Mouse (Mus musculus) G1E (cell line): Measurements from ENCODE around the gene Cish. TPM values are rescaled to one million over a fixed set of nuclear protein-coding genes. Genes with fewer than 3 reads are reported as not detected.

Source experiments
- ATAC-seq: 2 replicates; pipeline ENCODE4 v1.8.0; 2016; ENCODE audit warnings: mild to moderate bottlenecking; ENCODE audit not compliant: insufficient number of reproducible peaks, poor library complexity, low FRiP score, severe bottlenecking; ENCODE audit errors: extremely low read depth
- DNase-seq: peaks from one replicate; pipeline ENCODE4 v3.0.0; 2012; ENCODE audit warnings: low spot score
- H3K27me3 ChIP-seq: 2 replicates; pipeline ENCODE4 v1.6.1; 2012; ENCODE audit warnings: mild to moderate bottlenecking, low read length, inconsistent platforms; ENCODE audit not compliant: insufficient read depth
- H3K36me3 ChIP-seq: replicated peaks from 2 replicates; pipeline ENCODE3; 2012; ENCODE audit warnings: mild to moderate bottlenecking, inconsistent platforms
- H3K4me1 ChIP-seq: 2 replicates; pipeline ENCODE4 v1.6.1; 2012; ENCODE audit warnings: low read depth, low read length, inconsistent platforms, mixed read lengths; ENCODE audit not compliant: insufficient read depth
- H3K4me3 ChIP-seq: 2 replicates; pipeline ENCODE4 v1.5.1; 2012; ENCODE audit warnings: low read depth, mild to moderate bottlenecking, inconsistent platforms, low read length, moderate library complexity, mixed read lengths
- H3K9me3 ChIP-seq: replicated peaks from 2 replicates; pipeline ENCODE4 v1.6.1; 2012; ENCODE audit warnings: inconsistent platforms
- CTCF ChIP-seq: IDR thresholded peaks from 2 replicates; pipeline ENCODE4 v1.5.1; 2012; ENCODE audit warnings: low read depth, low read length, inconsistent platforms, mixed read lengths
- GATA1 ChIP-seq: IDR thresholded peaks from 2 replicates; pipeline ENCODE4 v1.6.1; 2012; ENCODE audit warnings: borderline replicate concordance, low read length, inconsistent platforms, mixed read lengths
- GATA2 ChIP-seq: IDR thresholded peaks from 2 replicates; pipeline ENCODE4 v1.6.1; 2012; ENCODE audit warnings: low read depth, low read length, inconsistent platforms, borderline replicate concordance
- POLR2AphosphoS5 ChIP-seq: IDR thresholded peaks from 2 replicates; pipeline ENCODE4 v1.6.1; 2012; ENCODE audit warnings: low read depth, low read length, inconsistent platforms; ENCODE audit not compliant: insufficient replicate concordance
- TAL1 ChIP-seq: conservative IDR thresholded peaks from 2 replicates; pipeline ENCODE4 v1.6.1; 2012; ENCODE audit warnings: low read depth, low read length, inconsistent platforms, mixed read lengths
- polyA plus RNA-seq: library from polyadenylated mRNA; stranded (reverse); fragments of >175 nt; gene quantifications from 2 replicates; pipeline ENCODE4 v1.2.3, GENCODE M21; 2012
- total RNA-seq, 2 experiments: library from RNA; stranded (forward) in 1 of 2; stranded (reverse) in 1 of 2; fragments of 200-1000 nt in 1 of 2; fragments of >200 nt in 1 of 2; fragmentation: Nextera tagmentation in 1 of 2; gene quantifications; 2 replicates each; pipeline ENCODE4 v1.2.3; 2014 to 2017

Gene Cish
- total and polyA plus RNA-seq, 3 experiments, result 24.7 to 151 (median 106) TPM

DNA sequence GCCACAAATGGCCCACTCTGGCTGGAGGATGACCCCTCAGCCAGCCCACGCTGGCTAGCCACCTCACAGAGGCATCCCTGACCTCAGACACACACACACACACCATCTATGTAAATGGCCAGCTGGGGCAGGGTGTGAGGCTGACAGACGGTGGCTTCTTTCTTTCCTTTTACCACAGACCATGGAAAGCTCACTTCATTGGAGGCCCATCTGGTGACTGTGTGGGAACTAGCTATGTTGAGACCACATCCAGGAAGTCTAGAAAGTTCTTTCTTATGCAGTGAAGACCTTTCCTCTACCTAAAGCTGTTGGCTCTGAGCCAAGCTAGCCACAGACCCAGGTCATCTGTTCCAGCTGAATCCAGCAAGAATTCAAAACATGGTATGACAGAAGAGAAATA, 37.9 kb downstream of the Cish start:
- ATAC-seq (no peak), DNase-seq (no peak)
- peaks cover 85% of the 10 kb centered on the region for H3K4me1 ChIP-seq
- H3K4me3 ChIP-seq, result no peak overlapping the region; the same call in 1 of the 2 replicates
- H3K36me3 ChIP-seq, result peaks cover 78% of the 10 kb centered on the region
- H3K9me3 ChIP-seq, result no peaks in the 10 kb centered on the region
- no peaks in the 10 kb centered on the region for H3K27me3 ChIP-seq
- TF ChIP-seq POLR2AphosphoS5 (no peak), CTCF (no peak)

DNA sequence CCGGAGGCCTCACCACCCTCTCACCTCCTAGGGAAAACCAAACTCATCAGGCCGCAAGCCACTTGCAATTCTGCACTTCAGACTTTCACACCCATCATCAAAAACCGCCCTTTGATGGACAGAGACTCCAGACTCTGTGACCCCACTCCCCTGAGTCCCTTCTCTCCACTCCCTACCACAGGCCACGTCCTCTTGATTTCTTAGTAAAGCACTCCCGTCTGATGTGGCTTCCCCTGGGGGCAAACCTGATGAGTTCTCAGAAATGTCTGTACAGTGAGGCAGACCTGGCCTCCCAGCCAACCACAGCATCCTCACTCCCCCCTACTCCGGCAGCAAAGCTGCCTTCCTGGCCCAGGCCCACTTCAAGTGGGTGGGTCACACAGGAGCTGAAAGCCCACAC, 38.5 kb downstream of the Cish start:
- no peak for ATAC-seq

DNA sequence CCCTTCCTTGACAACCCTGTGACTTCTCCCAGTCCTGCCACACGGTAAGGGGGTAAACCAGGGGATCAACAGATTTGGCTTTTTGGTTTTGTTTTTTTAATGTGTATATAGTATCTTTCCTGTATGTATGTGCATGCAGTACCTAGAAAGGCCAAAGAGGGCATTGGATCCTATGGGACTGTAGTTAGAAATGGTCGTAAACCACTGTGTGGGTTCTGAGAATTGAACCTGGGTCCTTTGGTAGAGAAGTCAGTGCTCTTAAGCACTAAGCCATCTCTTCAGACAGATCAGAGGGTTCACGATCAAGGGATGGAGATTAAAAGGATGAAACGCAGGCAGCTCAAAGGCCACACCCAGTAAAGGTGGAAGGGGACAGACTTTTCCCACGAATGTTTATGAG, 39.2 kb downstream of the Cish start:
- TF ChIP-seq CTCF (no peak), TAL1 (no peak), GATA2 (no peak), GATA1 (no peak), POLR2AphosphoS5 (no peak)
- peaks cover 87% of the 10 kb centered on the region for H3K4me1 ChIP-seq
- no peak overlapping the region; the same call in 1 of the 2 replicates for H3K4me3 ChIP-seq
- H3K36me3 ChIP-seq, result peaks cover 65% of the 10 kb centered on the region
- ATAC-seq (no peak), DNase-seq (no peak)
- H3K9me3 ChIP-seq, result no peaks in the 10 kb centered on the region
- no peaks in the 10 kb centered on the region for H3K27me3 ChIP-seq

More for the DNA sequence above, 38.5 kb downstream of the Cish start:
- no peak for DNase-seq
- H3K36me3 ChIP-seq, result peaks cover 72% of the 10 kb centered on the region
- no peak for TF ChIP-seq GATA2
- no peak for TF ChIP-seq CTCF
- no peak for TF ChIP-seq POLR2AphosphoS5
- no peak for TF ChIP-seq GATA1
- no peak for TF ChIP-seq TAL1
- peak overlapping the region; percentile 59; the same call in 1 of the 2 replicates for H3K4me3 ChIP-seq
- H3K27me3 ChIP-seq, result no peaks in the 10 kb centered on the region
- H3K4me1 ChIP-seq, result peaks cover 84% of the 10 kb centered on the region
- no peaks in the 10 kb centered on the region for H3K9me3 ChIP-seq

DNA sequence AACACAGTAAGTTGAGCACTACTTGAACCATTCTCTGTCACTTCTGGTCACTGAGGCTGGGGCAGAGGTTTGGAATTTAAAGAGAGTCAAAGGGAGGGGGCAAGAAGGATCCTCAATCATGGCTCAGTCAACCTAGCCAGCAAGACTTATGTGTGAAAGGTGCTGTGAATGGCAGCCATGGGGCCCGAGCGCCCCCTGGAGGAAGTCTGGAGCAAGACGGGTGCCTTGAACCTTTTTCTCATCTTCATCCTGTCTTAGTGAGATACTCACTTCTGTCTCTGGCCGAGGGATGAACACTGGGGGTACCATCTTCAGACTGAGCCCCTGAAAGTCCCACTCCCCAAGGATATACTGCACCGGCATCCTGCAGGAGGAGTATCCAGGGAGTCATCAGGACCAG, 40.1 kb downstream of the Cish start:
- peaks cover 88% of the 10 kb centered on the region for H3K4me1 ChIP-seq
- peak; percentile 94 for TF ChIP-seq CTCF
- TF ChIP-seq GATA1, result no peak
- H3K27me3 ChIP-seq, result no peaks in the 10 kb centered on the region
- peak; percentile 37 for DNase-seq
- no peaks in the 10 kb centered on the region for H3K9me3 ChIP-seq
- peaks cover 59% of the 10 kb centered on the region for H3K36me3 ChIP-seq
- ATAC-seq, result no peak; the same call in 1 of the 2 replicates
- no peak overlapping the region; the same call in 1 of the 2 replicates for H3K4me3 ChIP-seq

DNA sequence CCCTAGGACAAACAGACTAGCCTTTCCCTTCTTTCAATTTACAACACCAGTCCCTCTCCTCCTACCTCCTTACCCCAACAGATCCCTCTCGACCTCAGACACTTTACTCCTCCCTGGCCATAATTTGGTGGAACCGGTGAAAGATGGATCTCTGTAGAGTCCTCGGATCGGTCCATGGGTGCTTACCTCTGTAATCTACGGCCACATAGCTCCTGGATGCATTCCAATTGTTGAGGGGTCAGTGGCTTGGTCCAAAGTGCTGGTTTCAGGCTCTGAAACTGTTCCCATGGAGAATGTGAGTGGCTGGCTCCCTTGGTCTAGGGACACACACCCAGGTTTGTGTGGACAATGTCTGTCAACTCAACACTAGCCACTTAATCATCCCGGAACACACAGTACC, 40.6 kb downstream of the Cish start:
- H3K4me3 ChIP-seq, result no peak overlapping the region; the same call in 1 of the 2 replicates
- peaks cover 88% of the 10 kb centered on the region for H3K4me1 ChIP-seq
- no peak for DNase-seq
- no peak for ATAC-seq
- H3K36me3 ChIP-seq, result peaks cover 54% of the 10 kb centered on the region
- no peaks in the 10 kb centered on the region for H3K9me3 ChIP-seq
- H3K27me3 ChIP-seq, result no peaks in the 10 kb centered on the region
- TF ChIP-seq TAL1 (no peak), GATA2 (no peak), CTCF (no peak), GATA1 (no peak), POLR2AphosphoS5 (no peak)

DNA sequence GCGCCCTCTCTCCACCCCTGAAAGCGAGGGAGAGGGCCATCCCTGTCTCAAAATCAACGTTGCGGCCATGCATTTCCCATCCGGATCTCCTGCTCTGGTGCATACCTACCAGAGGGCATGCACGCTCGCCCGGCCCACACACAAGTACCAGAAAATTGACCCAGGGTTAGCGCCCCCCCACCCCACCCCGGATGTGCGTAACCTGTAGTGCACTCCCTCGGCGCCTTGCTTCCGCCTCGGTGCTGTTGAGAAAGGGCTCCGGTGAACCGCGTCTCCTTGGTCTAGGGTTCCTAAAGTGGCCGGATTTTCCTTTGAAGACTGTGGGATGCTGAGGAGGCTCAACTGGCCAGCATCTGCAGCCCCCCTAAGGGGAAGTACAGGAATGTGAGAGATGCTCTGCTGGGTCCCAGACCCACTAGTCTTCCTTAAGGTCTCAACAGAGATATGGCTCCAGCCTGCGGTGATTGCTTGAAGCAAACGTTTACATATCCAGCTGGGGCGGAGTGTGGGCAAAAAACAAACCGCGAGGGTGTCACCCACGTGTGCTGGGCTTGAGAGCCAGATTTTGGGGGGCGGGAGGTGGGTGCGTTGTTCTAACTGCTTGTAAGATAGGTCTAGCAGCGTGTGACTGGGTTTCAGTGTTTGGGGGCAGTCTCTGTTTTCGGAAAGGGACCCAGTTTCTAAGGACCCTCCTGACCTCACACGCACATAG, 42.5 kb downstream of the Cish start, which contains the start of gene Hemk1:
TSS of gene Hemk1 (minus strand) at position 179 of the 712 bp plus-strand sequence.
- Histone ChIP-seq H3K27me3 (peaks cover 11% of the 10 kb centered on the region), H3K9me3 (no peaks in the 10 kb centered on the region), H3K4me3 (peak within 1 kb of the TSS; percentile 76), H3K36me3 (peaks cover 35% of the 10 kb centered on the region), H3K4me1 (peaks cover 78% of the 10 kb centered on the region)
- ATAC-seq (peak; percentile 65), DNase-seq (peak; percentile 58)
- no peak for TF ChIP-seq GATA1
- no peak for TF ChIP-seq POLR2AphosphoS5
- no peak for TF ChIP-seq CTCF
- TF ChIP-seq TAL1, result no peak
- TF ChIP-seq GATA2, result no peak

DNA sequence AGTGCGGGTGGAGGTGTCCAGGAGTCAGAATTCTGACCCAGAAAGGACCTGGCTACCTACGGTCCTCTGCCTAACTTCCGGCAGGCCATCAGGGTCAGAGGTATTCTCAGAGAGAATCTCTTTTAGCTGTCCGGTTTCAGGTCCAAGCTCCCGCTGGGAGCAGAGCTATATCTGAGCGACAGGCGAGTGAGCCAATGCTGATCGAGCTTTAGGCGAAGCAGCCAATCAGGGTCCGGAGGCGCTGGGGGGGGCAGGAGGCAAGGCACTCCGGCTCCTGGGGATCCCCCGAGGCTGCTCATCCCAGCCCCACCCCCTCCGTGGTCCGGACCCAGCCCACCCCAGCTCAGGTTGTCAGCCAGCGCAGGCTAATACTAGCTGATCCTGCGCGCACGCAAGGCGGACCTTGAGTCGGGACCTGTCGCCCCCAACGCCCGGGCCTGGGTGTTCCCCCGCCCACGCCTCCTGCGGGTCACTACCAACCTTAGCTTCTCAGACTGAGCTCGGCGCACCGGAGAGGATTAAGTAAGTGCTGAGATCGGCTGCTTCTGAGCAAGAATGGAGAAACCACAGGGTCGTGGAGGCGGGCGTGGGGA, 44.5 kb downstream of the Cish start, which contains the start of gene 6430571L13Rik:
TSS of gene 6430571L13Rik (plus strand) at position 336 of the 593 bp plus-strand sequence.
- peaks cover 26% of the 10 kb centered on the region for H3K27me3 ChIP-seq
- no peak for TF ChIP-seq GATA2
- TF ChIP-seq CTCF, result no peak
- no peak for TF ChIP-seq POLR2AphosphoS5
- no peak for TF ChIP-seq GATA1
- H3K4me1 ChIP-seq, result peaks cover 60% of the 10 kb centered on the region
- H3K9me3 ChIP-seq, result no peaks in the 10 kb centered on the region
- peak; percentile 70 for ATAC-seq
- peak; percentile 99 for DNase-seq
- peaks cover 14% of the 10 kb centered on the region for H3K36me3 ChIP-seq
- H3K4me3 ChIP-seq, result peak within 1 kb of the TSS; percentile 74
